Mouse (Mus musculus) thymus, adult 2 months (tissue): ENCODE results near the gene Car8. TPM values are rescaled to one million over a fixed set of nuclear protein-coding genes. Genes with fewer than 3 reads are reported as not detected.
"Not testable (repeated sequence)": the region's sequence is repeated elsewhere in the genome, so short reads cannot be mapped to it uniquely, and the experiment has no call there.

Experiments used
- DNase-seq: peaks from one replicate; pipeline ENCODE4 v3.0.0; 2021
- H3K27ac ChIP-seq: fragments of 200-500 bp; 2 replicates; pipeline ENCODE4 v1.5.1; 2012; ENCODE audit warnings: low read length, control low read depth; ENCODE audit not compliant: control insufficient read depth, insufficient read depth
- H3K27me3 ChIP-seq: fragments of 200-500 bp; 2 replicates; pipeline ENCODE4 v1.6.1; 2012; ENCODE audit warnings: mild to moderate bottlenecking, low read length, moderate library complexity, mixed read lengths; ENCODE audit not compliant: control insufficient read depth, insufficient read depth
- H3K36me3 ChIP-seq: fragments of 200-500 bp; 2 replicates; pipeline ENCODE4 v1.6.1; 2012; ENCODE audit warnings: mild to moderate bottlenecking, low read length, moderate library complexity; ENCODE audit not compliant: control insufficient read depth, insufficient read depth
- H3K4me1 ChIP-seq: fragments of 200-500 bp; replicated peaks from 2 replicates; pipeline ENCODE4 v1.6.1; 2012; ENCODE audit warnings: low read length; ENCODE audit not compliant: control insufficient read depth, insufficient read depth
- H3K4me3 ChIP-seq: fragments of 200-500 bp; 2 replicates; pipeline ENCODE4 v1.5.1; 2012; ENCODE audit warnings: mild to moderate bottlenecking, low read length, control low read depth, moderate library complexity; ENCODE audit not compliant: control insufficient read depth, insufficient read depth
- CTCF ChIP-seq: fragments of 200-500 bp; IDR thresholded peaks from 2 replicates; pipeline ENCODE4 v1.5.1; 2012; ENCODE audit warnings: mild to moderate bottlenecking, control low read depth, low read length, moderate library complexity, borderline replicate concordance; ENCODE audit not compliant: control insufficient read depth, poor library complexity, insufficient read depth; ENCODE audit errors: extremely low read depth
- POLR2A ChIP-seq: fragments of 200-500 bp; IDR thresholded peaks from 2 replicates; pipeline ENCODE4 v1.6.1; 2012; ENCODE audit warnings: mild to moderate bottlenecking, low read length, control low read depth, moderate library complexity; ENCODE audit not compliant: control insufficient read depth, poor library complexity, insufficient read depth; ENCODE audit errors: extremely low read depth
- WGBS: fragments of 180-500 bp; shearing (Covaris S2); methylation state at CpG from one replicate; pipeline ENCODE4 v1.1.7; 2018; 5-methylcytosine and 5-hydroxymethylcytosine counted together
- polyA plus RNA-seq: library from polyadenylated mRNA; depleted of rRNA; stranded (reverse); fragments of >200 nt; gene quantifications from 2 replicates; pipeline ENCODE4 v1.2.3, GENCODE M21; 2012

Car8 gene
- polyA plus RNA-seq, 1 experiment, result 0.35 TPM

DNA sequence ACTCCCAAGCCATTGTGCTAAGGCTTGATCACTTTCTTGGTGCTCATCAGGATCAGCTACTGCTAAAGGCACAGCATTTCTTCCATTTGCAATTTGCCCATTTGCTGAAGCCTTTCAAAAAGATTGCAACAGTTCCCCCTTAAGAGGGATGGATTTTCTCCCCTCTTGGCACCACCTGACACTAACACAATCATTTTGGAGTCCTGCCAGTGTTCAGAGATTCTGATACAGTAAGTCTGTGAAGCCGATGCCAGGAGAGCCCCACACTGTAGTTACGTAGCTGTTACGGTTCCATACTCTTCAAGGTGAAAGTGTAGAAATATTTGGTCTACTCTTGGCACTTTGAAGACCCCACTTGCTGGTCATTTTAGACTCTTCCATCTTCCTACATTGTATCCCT is 137.4 kb downstream of the Car8 start:
- no peak overlapping the region for H3K4me3 ChIP-seq
- TF ChIP-seq POLR2A (no peak), CTCF (no peak)
- 95% methylated on average over 3 of the region's 3 CpGs for WGBS
- H3K36me3 ChIP-seq, result no peaks in the 10 kb centered on the region
- DNase-seq, result no peak
- no peaks in the 10 kb centered on the region for H3K4me1 ChIP-seq
- H3K27me3 ChIP-seq, result no peaks in the 10 kb centered on the region
- H3K27ac ChIP-seq, result no peak overlapping the region

DNA sequence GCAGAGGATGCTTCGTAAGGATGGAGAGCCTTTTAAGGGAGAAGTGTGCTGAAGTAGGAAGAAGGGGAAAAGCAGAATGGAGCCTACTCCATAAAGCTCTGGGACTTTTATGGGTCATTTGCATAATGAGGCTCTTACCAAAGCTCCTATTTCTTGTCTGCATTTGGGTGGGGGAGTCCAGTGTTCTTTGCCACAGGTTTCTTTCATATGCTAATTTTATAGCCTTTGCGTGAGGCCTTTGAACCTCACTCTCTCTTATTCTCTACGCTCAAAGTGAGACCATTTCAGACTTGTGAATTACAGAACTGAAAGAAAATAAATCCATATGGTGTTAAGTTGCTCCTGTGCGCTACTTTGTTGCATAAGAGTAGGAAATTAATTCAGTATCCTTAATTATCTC is 140.8 kb downstream of the Car8 start:
- Histone ChIP-seq H3K27me3 (no peaks in the 10 kb centered on the region), H3K4me3 (no peak overlapping the region), H3K36me3 (no peaks in the 10 kb centered on the region), H3K27ac (no peak overlapping the region), H3K4me1 (no peaks in the 10 kb centered on the region)
- no peak for DNase-seq
- no peak for TF ChIP-seq CTCF
- TF ChIP-seq POLR2A, result no peak
- 92% methylated on average over 4 of the region's 4 CpGs for WGBS

DNA sequence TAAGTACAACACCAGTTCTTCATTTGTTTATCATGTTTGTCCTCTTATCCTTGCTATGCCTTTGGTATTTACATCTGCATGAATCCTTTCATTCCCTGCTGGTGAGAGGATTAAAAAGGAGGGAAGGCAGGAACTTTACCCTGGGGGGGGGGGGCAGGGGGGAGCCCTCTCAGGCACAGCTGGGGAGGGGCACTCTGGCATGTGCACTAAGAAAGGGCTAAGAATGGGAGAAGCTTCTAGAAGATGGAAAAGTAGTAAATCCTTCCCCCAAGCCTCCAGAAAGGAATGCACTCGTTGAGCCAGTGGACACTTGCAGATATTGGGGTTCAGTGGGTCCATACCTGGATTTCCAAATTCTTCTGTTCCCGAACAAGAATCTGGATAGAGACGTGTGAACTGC is 141.2 kb downstream of the Car8 start:
- Histone ChIP-seq H3K4me3 (no peak overlapping the region), H3K27ac (no peak overlapping the region), H3K27me3 (no peaks in the 10 kb centered on the region), H3K4me1 (no peaks in the 10 kb centered on the region), H3K36me3 (no peaks in the 10 kb centered on the region)
- no peak for DNase-seq
- 86% methylated on average over 3 of the region's 3 CpGs for WGBS
- TF ChIP-seq CTCF (no peak), POLR2A (no peak)

DNA sequence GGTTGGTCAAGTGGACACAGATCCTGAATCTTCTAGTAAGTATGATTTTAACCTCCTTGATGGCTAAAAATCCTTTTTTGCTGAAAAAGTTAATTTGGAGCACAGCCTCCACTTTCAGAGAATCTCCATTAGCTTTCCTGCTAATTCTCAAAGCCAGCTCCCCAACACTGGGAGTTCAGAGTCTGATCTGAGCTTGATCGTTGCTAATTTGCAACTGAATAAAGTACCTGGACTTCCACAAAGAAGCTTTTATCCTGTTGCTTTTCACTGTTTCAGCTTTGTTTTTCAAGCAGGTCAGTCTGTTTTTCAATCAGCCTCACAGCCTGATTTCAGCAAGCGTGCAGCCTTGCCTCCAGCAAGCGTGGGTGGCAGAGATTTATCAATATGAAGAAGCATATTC is 145.3 kb downstream of the Car8 start:
- not testable (repeated sequence) for H3K27me3 ChIP-seq, H3K36me3 ChIP-seq, DNase-seq, H3K4me1 ChIP-seq, H3K27ac ChIP-seq, H3K4me3 ChIP-seq
- WGBS, result 98% methylated on average over 3 of the region's 3 CpGs
